In genomic region chr3:80546151-80546695, GRCm38 (mm10) we compare ENCODE assay signal across 27 mouse cellular contexts.
DNase-seq lines count a peak whose midpoint lies in the region; ATAC-seq and TF ChIP-seq lines count a peak whose summit lies in the region.
"Had no signal": no experiment of that assay in that cellular context is flagged by ENCODE, and none has a peak within 500 bp of the region (broad histone marks: within the 10 kb centered on the region; RNA-seq: fewer than 3 reads in every experiment).

No protein-coding gene starts in this region.

- DNase-seq in forebrain, postnatal 0 days: no peak
- DNase-seq in forebrain, embryonic 14.5 days (ENCODE audit: low spot score): no peak
- DNase-seq in layer of hippocampus, adult 2 months (ENCODE audit: low spot score in 2 of 2): no peak
- DNase-seq in layer of hippocampus, postnatal 10 days (ENCODE audit: low spot score in 2 of 2): no peak
- DNase-seq in left cerebral cortex, adult 2 months (ENCODE audit: extremely low spot score in 1 of 2, low spot score in 2 of 2): no peak
- DNase-seq in left cerebral cortex, adult 18-20 months (ENCODE audit: low spot score in 2 of 2): no peak
- DNase-seq in telencephalon, adult 2 months (ENCODE audit: low read depth, low spot score): peak; percentile 89
- no peak for DNase-seq in urinary bladder, postnatal 14 days (ENCODE audit: low spot score)
- DNase-seq: adrenal gland, adult 8-10 months; adrenal gland, postnatal 14 days; adrenal gland, postnatal 36 days; B cell, adult 2 months; cerebellum, adult 11 months; cerebellum, adult 18-20 months; cerebellum, adult 8-10 months; cerebellum, adult 9-11 months; cerebellum, postnatal 14 days; cerebellum, postnatal 36 days had no signal

- intact Hi-C loops in left cerebral cortex, adult 2 months (cut with DNase I): loop anchor here (1.0 to 5.0 kb wide), 6 partner anchors 12 to 384 kb away; no protein-coding TSS in a partner anchor

- H3K27me3 ChIP-seq in forebrain, postnatal 0 days (ENCODE audit: insufficient read depth, low read length): no peaks in the 10 kb centered on the region
- no peaks in the 10 kb centered on the region for H3K27me3 ChIP-seq in forebrain, embryonic 14.5 days (replicated peaks; ENCODE audit: control insufficient read depth, insufficient read depth, low read length)
- H3K27me3 ChIP-seq: CH12.LX; embryonic facial prominence, embryonic 12.5 days; forebrain, embryonic 13.5 days had no signal

- no peaks in the 10 kb centered on the region for H3K4me1 ChIP-seq in forebrain, postnatal 0 days (ENCODE audit: insufficient read depth)
- 0 out of 2 replicates have a peak, but pooled peaks cover 2% of the 10 kb centered on the region for H3K4me1 ChIP-seq in forebrain, embryonic 14.5 days (ENCODE audit: control insufficient read depth, insufficient read depth, low read length)
- H3K4me1 ChIP-seq: embryonic facial prominence, embryonic 10.5 days; embryonic facial prominence, embryonic 12.5 days; forebrain, embryonic 13.5 days had no signal

- no peaks in the 10 kb centered on the region for H3K9me3 ChIP-seq in forebrain, postnatal 0 days (ENCODE audit: low read length)
- H3K9me3 ChIP-seq in forebrain, embryonic 14.5 days (replicated peaks; ENCODE audit: control insufficient read depth, low read length): no peaks in the 10 kb centered on the region
- H3K9me3 ChIP-seq: embryonic facial prominence, embryonic 10.5 days; embryonic facial prominence, embryonic 12.5 days; forebrain, embryonic 13.5 days; G1E had no signal

- H3K9ac ChIP-seq in forebrain, postnatal 0 days: no peak overlapping the region
- H3K9ac ChIP-seq in forebrain, embryonic 14.5 days (ENCODE audit: low read length): no peak overlapping the region
- H3K9ac ChIP-seq: embryonic facial prominence, embryonic 12.5 days; forebrain, embryonic 13.5 days had no signal

- peak; percentile 51; the same call in 1 of the 2 replicates for ATAC-seq in forebrain, postnatal 0 days
- ATAC-seq in forebrain, embryonic 14.5 days: no peak
- ATAC-seq: activated CD4-positive, CD25-positive, alpha-beta regulatory T cell, adult 4 months; CD4-positive, CD25-positive, alpha-beta regulatory T cell, adult 4 months; forebrain, embryonic 13.5 days; forebrain, embryonic 16.5 days; Patski had no signal

- no peaks in the 10 kb centered on the region for H3K36me3 ChIP-seq in forebrain, postnatal 0 days (ENCODE audit: insufficient read depth)
- no peaks in the 10 kb centered on the region for H3K36me3 ChIP-seq in forebrain, embryonic 14.5 days (ENCODE audit: control insufficient read depth, insufficient read depth, low read length)
- H3K36me3 ChIP-seq: embryonic facial prominence, embryonic 10.5 days; embryonic facial prominence, embryonic 12.5 days; G1E had no signal

- TF ChIP-seq CTCF in forebrain, postnatal 0 days (IDR thresholded peaks at IDR 0.05; ENCODE audit: low read depth): no peak
- TF ChIP-seq CTCF in layer of hippocampus, adult 2 months (conservative IDR thresholded peaks at IDR 0.05): no peak
- no peak; the same call in 1 of the 2 replicates for TF ChIP-seq CTCF in left cerebral cortex, adult 2 months (IDR thresholded peaks at IDR 0.05)

- no peak overlapping the region for H3K4me2 ChIP-seq in forebrain, postnatal 0 days (ENCODE audit: low read depth)
- no peak overlapping the region for H3K4me2 ChIP-seq in forebrain, embryonic 14.5 days (ENCODE audit: low read length)
- H3K4me2 ChIP-seq: embryonic facial prominence, embryonic 12.5 days; forebrain, embryonic 13.5 days had no signal

- no peak overlapping the region for H3K27ac ChIP-seq in forebrain, postnatal 0 days (ENCODE audit: low read depth, low read length)
- H3K27ac ChIP-seq in forebrain, embryonic 14.5 days (ENCODE audit: low read depth, low read length): no peak overlapping the region
- peak overlapping the region; percentile 75 for H3K27ac ChIP-seq in layer of hippocampus, adult 2 months
- H3K27ac ChIP-seq in left cerebral cortex, adult 2 months: peak overlapping the region; percentile 84
- H3K27ac ChIP-seq: embryonic facial prominence, embryonic 10.5 days; embryonic facial prominence, embryonic 12.5 days; forebrain, embryonic 13.5 days had no signal

- no peak overlapping the region for H3K4me3 ChIP-seq in forebrain, postnatal 0 days (ENCODE audit: low read depth, low read length)
- no peak overlapping the region for H3K4me3 ChIP-seq in forebrain, embryonic 14.5 days (ENCODE audit: low read depth, low read length)
- no peak overlapping the region for H3K4me3 ChIP-seq in layer of hippocampus, adult 2 months
- no peak overlapping the region for H3K4me3 ChIP-seq in left cerebral cortex, adult 2 months
- H3K4me3 ChIP-seq: embryonic facial prominence, embryonic 10.5 days; embryonic facial prominence, embryonic 12.5 days; forebrain, embryonic 13.5 days had no signal

Comparison
In these comparisons a context has a peak if more than half of its experiments do, and no peak if none do; other contexts are left out.
1. H3K27ac ChIP-seq: peak in layer of hippocampus, adult 2 months (single experiment) and left cerebral cortex, adult 2 months (single experiment); none in forebrain, postnatal 0 days (single experiment) and forebrain, embryonic 14.5 days (single experiment).